Mouse (Mus musculus) cerebellum, adult 9-11 months (tissue): Measurements from ENCODE around the gene Larp4.

Experiments
- DNase-seq: peaks from one replicate; pipeline ENCODE4 v3.0.0; 2022

Larp4 gene

DNA sequence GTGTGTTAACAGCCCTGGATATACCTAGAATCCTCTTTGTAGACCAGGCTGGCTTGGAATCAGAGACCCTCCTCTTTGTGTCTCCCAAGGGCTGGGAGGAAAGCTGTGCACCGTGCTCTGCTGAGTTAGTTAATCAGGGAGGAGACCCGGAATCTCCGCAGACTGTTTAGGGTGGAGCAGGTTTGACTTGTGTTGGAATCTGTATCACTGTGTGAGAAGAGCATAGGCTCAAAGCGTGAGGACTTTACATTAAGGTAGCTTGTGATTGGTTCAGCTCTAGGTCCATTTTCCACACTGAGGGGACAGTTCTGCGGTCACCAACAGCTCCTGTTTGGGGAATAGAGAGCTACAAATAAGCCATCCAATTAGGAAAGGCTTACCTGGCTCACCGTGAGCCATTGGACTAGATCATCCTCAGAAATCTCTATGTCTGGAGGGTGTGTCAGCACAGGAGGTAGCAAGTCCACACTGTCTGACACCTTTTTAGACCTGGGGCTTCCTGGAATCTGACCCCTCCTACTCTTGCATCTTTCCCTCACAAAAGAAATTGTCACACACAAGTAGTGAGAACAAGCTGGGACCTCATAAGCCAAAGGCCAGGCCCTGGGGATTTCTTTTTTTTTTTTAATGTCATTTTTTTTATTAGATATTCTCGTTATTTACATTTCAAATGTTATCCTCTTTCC is 89.9 kb downstream of the Larp4 start:
- DNase-seq: no peak

- no peak for DNase-seq
Measured at GRCm38 (mm10) chr15:100060513-100061140, 90.8 kb downstream of the Larp4 start.

DNA sequence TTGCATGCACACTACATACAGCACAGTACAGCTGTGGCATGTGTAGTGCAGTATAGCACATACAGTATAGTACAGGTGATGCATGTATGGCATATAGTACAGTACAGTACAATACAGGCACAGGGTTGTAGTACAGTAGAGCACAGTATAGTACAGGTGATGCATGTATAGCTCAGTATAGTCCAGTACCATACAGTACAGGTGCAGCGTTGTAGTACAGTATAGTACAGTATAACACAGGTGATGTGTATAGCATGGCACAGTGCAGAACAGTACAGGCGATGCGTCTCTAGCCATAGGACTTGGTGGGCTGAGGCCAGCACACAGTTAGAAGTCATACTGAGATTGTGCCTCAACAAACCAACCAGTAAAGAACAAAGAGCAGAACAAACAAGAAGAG is 91.5 kb downstream of the Larp4 start:
- DNase-seq: no peak

GRCm38 (mm10) chr15:100063229-100063773 is 93.4 kb downstream of the Larp4 start:
- no peak for DNase-seq
